ENCODE assay signal across 22 mouse cellular contexts in genomic region chr11:64899587-64900278, GRCm38 (mm10).
DNase-seq lines count a peak whose midpoint lies in the region; ATAC-seq and TF ChIP-seq lines count a peak whose summit lies in the region.
"Had no signal": no experiment of that assay in that cellular context is flagged by ENCODE, and none has a peak within 500 bp of the region (broad histone marks: within the 10 kb centered on the region; RNA-seq: fewer than 3 reads in every experiment).

No protein-coding gene starts in this region.

- H3K9me3 ChIP-seq in lung, embryonic 14.5 days (ENCODE audit: low read depth, low read length), result no peaks in the 10 kb centered on the region
- H3K9me3 ChIP-seq in limb, embryonic 13.5 days, result no peaks in the 10 kb centered on the region
- H3K9me3 ChIP-seq: embryonic facial prominence, embryonic 12.5 days; G1E; heart, embryonic 15.5 days; hindbrain, embryonic 15.5 days had no signal

- peak; percentile 17 for DNase-seq in embryo, embryonic 10.5 days (ENCODE audit: low spot score)
- no peak for DNase-seq in embryo, embryonic 9.5 days (ENCODE audit: extremely low spot score)
- DNase-seq in lung, embryonic 14.5 days, result peak; percentile 6
- DNase-seq in lung, postnatal 4 days, result no peak
- no peak for DNase-seq in heart, postnatal 10 days
- no peak for DNase-seq in MN1 (ENCODE audit: low spot score)
- DNase-seq: adrenal gland, postnatal 10 days; B cell, adult 2 months; cerebellum, adult 11-12 months; cerebellum, adult 9-10 months; cerebellum, postnatal 25 days; gastrocnemius, postnatal 14 days; heart, adult 2 months; heart, postnatal 36 days had no signal

- WGBS in lung, embryonic 14.5 days, result 33% methylated on average over 15 of the region's 15 CpGs
- 12% methylated on average over 15 of the region's 15 CpGs for WGBS in limb, embryonic 13.5 days

- TF ChIP-seq CTCF in lung, embryonic 14.5 days (IDR thresholded peaks at IDR 0.05; ENCODE audit: low read depth), result no peak

- no peak overlapping the region for H3K9ac ChIP-seq in lung, embryonic 14.5 days
- no peak overlapping the region for H3K9ac ChIP-seq in limb, embryonic 13.5 days
- H3K9ac ChIP-seq: embryonic facial prominence, embryonic 12.5 days; heart, embryonic 15.5 days; hindbrain, embryonic 15.5 days had no signal

- no peak for ATAC-seq in lung, embryonic 14.5 days (ENCODE audit: insufficient read depth)
- ATAC-seq in limb, embryonic 13.5 days (ENCODE audit: low FRiP score, low read depth), result peak; percentile 66
- ATAC-seq: CD4-positive, CD25-positive, alpha-beta regulatory T cell, adult 4 months; inflammation-experienced regulatory T-cells, adult 6 months; intestine, postnatal 0 days had no signal

- H3K27ac ChIP-seq in lung, embryonic 14.5 days (ENCODE audit: low read depth), result no peak overlapping the region
- H3K27ac ChIP-seq in limb, embryonic 13.5 days, result peak overlapping the region; percentile 39; the same call in 1 of the 2 replicates
- H3K27ac ChIP-seq: embryonic facial prominence, embryonic 12.5 days; heart, adult 2 months; heart, embryonic 15.5 days; hindbrain, embryonic 15.5 days had no signal

- intact Hi-C loops in heart, postnatal 10 days (cut with DNase I), result loop anchor here (2.0 to 10.0 kb wide), 3 partner anchors 68 to 979 kb away; no protein-coding TSS in a partner anchor

- H3K36me3 ChIP-seq in lung, embryonic 14.5 days (ENCODE audit: insufficient read depth), result no peaks in the 10 kb centered on the region
- H3K36me3 ChIP-seq in limb, embryonic 13.5 days, result no peaks in the 10 kb centered on the region
- H3K36me3 ChIP-seq: embryonic facial prominence, embryonic 12.5 days; G1E; heart, embryonic 15.5 days; hindbrain, embryonic 15.5 days had no signal

- H3K4me3 ChIP-seq in lung, embryonic 14.5 days (ENCODE audit: low read depth, low read length), result no peak overlapping the region
- no peak overlapping the region for H3K4me3 ChIP-seq in limb, embryonic 13.5 days
- H3K4me3 ChIP-seq: embryonic facial prominence, embryonic 12.5 days; heart, adult 2 months; heart, embryonic 15.5 days; hindbrain, embryonic 15.5 days had no signal

- H3K4me2 ChIP-seq in lung, embryonic 14.5 days, result no peak overlapping the region
- H3K4me2 ChIP-seq in limb, embryonic 13.5 days (replicated peaks), result peak overlapping the region; percentile 37
- H3K4me2 ChIP-seq: embryonic facial prominence, embryonic 12.5 days; heart, embryonic 15.5 days; hindbrain, embryonic 15.5 days had no signal

- no peaks in the 10 kb centered on the region for H3K4me1 ChIP-seq in lung, embryonic 14.5 days (ENCODE audit: insufficient read depth)
- H3K4me1 ChIP-seq in limb, embryonic 13.5 days, result peaks cover 23% of the 10 kb centered on the region
- H3K4me1 ChIP-seq: embryonic facial prominence, embryonic 12.5 days; hindbrain, embryonic 15.5 days had no signal

- H3K27me3 ChIP-seq in lung, embryonic 14.5 days (ENCODE audit: insufficient read depth, low read length), result no peaks in the 10 kb centered on the region
- H3K27me3 ChIP-seq in limb, embryonic 13.5 days, result peaks cover 73% of the 10 kb centered on the region
- H3K27me3 ChIP-seq: embryonic facial prominence, embryonic 12.5 days; heart, embryonic 15.5 days; hindbrain, embryonic 15.5 days had no signal

Comparison
In these comparisons a context has a peak if more than half of its experiments do, and no peak if none do; other contexts are left out.
1. DNase-seq: peak in embryo, embryonic 10.5 days (single experiment) and lung, embryonic 14.5 days (single experiment); none in embryo, embryonic 9.5 days (single experiment), lung, postnatal 4 days (0 of 2), heart, postnatal 10 days (0 of 2) and MN1 (single experiment).